Mouse (Mus musculus): Measurements from ENCODE around the gene Nectin1. TPM values are rescaled to one million over a fixed set of nuclear protein-coding genes. Genes with fewer than 3 reads are reported as not detected.

The Nectin1 gene
- polyA plus RNA-seq, 2 experiments = 1.1 to 1.2 TPM

GRCm38 (mm10) chr9:43769228-43769627 is 25.4 kb downstream of the Nectin1 start:
- Histone ChIP-seq H3K4me3 (ENCODE audit: insufficient read depth in 1 of 2, low read depth in 2 of 2, low read length in 2 of 2) (no peak overlapping the region), H3K9me3 (ENCODE audit: control insufficient read depth, low read length) (no peaks in the 10 kb centered on the region), H3K36me3 (replicated peaks; ENCODE audit: control insufficient read depth, insufficient read depth, low read depth) (no peaks in the 10 kb centered on the region), H3K4me1 (replicated peaks; ENCODE audit: control insufficient read depth in 2 of 2, insufficient read depth in 2 of 2, low read length in 1 of 2) (no peaks in the 10 kb centered on the region), H3K9ac (replicated peaks) (no peak overlapping the region), H3K27ac (no peak overlapping the region), H3K4me2 (ENCODE audit: low read depth) (no peak overlapping the region), H3K27me3 (ENCODE audit: control insufficient read depth, insufficient read depth, low read length) (no peaks in the 10 kb centered on the region)
- no peak for ATAC-seq (ENCODE audit: insufficient read depth)
- no peak for TF ChIP-seq CTCF (IDR thresholded peaks at IDR 0.05; ENCODE audit: low read depth)
- TF ChIP-seq EP300 (IDR thresholded peaks at IDR 0.05; ENCODE audit: low read depth) = no peak
- no peak for DNase-seq (ENCODE audit: low read depth in 3 of 3, low spot score in 3 of 3)
- 66% methylated on average over 7 of the region's 7 CpGs for WGBS (ENCODE audit: insufficient replicate concordance)

GRCm38 (mm10) chr9:43769940-43770339 is 26.2 kb downstream of the Nectin1 start:
- H3K27me3 ChIP-seq (ENCODE audit: control insufficient read depth, insufficient read depth, low read length) = no peaks in the 10 kb centered on the region
- no peak for TF ChIP-seq EP300 (IDR thresholded peaks at IDR 0.05; ENCODE audit: low read depth)
- TF ChIP-seq CTCF (IDR thresholded peaks at IDR 0.05; ENCODE audit: low read depth) = no peak
- H3K36me3 ChIP-seq (replicated peaks; ENCODE audit: control insufficient read depth, insufficient read depth, low read depth) = no peaks in the 10 kb centered on the region
- ATAC-seq (ENCODE audit: insufficient read depth) (no peak), DNase-seq (ENCODE audit: low read depth in 3 of 3, low spot score in 3 of 3) (no peak)
- no peak overlapping the region for H3K9ac ChIP-seq (replicated peaks)
- H3K4me3 ChIP-seq (ENCODE audit: insufficient read depth in 1 of 2, low read depth in 2 of 2, low read length in 2 of 2) = no peak overlapping the region
- WGBS (ENCODE audit: insufficient replicate concordance) = 46% methylated on average over 4 of the region's 4 CpGs
- H3K4me1 ChIP-seq (replicated peaks; ENCODE audit: control insufficient read depth in 2 of 2, insufficient read depth in 2 of 2, low read length in 1 of 2) = no peaks in the 10 kb centered on the region
- no peak overlapping the region for H3K27ac ChIP-seq
- no peaks in the 10 kb centered on the region for H3K9me3 ChIP-seq (ENCODE audit: control insufficient read depth, low read length)
- no peak overlapping the region for H3K4me2 ChIP-seq (ENCODE audit: low read depth)

- TF ChIP-seq CTCF (IDR thresholded peaks at IDR 0.05; ENCODE audit: low read depth) (no peak), EP300 (IDR thresholded peaks at IDR 0.05; ENCODE audit: low read depth) (no peak)
- Histone ChIP-seq H3K27ac (no peak overlapping the region), H3K9me3 (ENCODE audit: control insufficient read depth, low read length) (no peaks in the 10 kb centered on the region), H3K4me2 (ENCODE audit: low read depth) (no peak overlapping the region), H3K36me3 (replicated peaks; ENCODE audit: control insufficient read depth, insufficient read depth, low read depth) (no peaks in the 10 kb centered on the region), H3K27me3 (ENCODE audit: control insufficient read depth, insufficient read depth, low read length) (no peaks in the 10 kb centered on the region), H3K9ac (replicated peaks) (no peak overlapping the region), H3K4me1 (replicated peaks; ENCODE audit: control insufficient read depth in 2 of 2, insufficient read depth in 2 of 2, low read length in 1 of 2) (peaks cover 0 to 1% of the 10 kb centered on the region in 2 experiments; a peak in 1 of 4 replicates), H3K4me3 (ENCODE audit: insufficient read depth in 1 of 2, low read depth in 2 of 2, low read length in 2 of 2) (no peak overlapping the region)
- ATAC-seq (ENCODE audit: insufficient read depth) (no peak), DNase-seq (ENCODE audit: low read depth in 3 of 3, low spot score in 3 of 3) (no peak)
- 43% methylated on average over 1 of the region's 1 CpGs for WGBS (ENCODE audit: insufficient replicate concordance)
Observed at GRCm38 (mm10) chr9:43771041-43771440, 27.3 kb downstream of the Nectin1 start.

- H3K4me3 ChIP-seq (ENCODE audit: insufficient read depth in 1 of 2, low read depth in 2 of 2, low read length in 2 of 2) = no peak overlapping the region
- ATAC-seq (ENCODE audit: insufficient read depth) = no peak
- H3K9me3 ChIP-seq (ENCODE audit: control insufficient read depth, low read length) = no peaks in the 10 kb centered on the region
- no peaks in the 10 kb centered on the region for H3K27me3 ChIP-seq (ENCODE audit: control insufficient read depth, insufficient read depth, low read length)
- H3K27ac ChIP-seq = no peak overlapping the region
- H3K4me1 ChIP-seq (replicated peaks; ENCODE audit: control insufficient read depth in 2 of 2, insufficient read depth in 2 of 2, low read length in 1 of 2) = peaks cover 0 to 1% of the 10 kb centered on the region in 2 experiments; a peak in 1 of 4 replicates
- H3K4me2 ChIP-seq (ENCODE audit: low read depth) = no peak overlapping the region
- no peaks in the 10 kb centered on the region for H3K36me3 ChIP-seq (replicated peaks; ENCODE audit: control insufficient read depth, insufficient read depth, low read depth)
- TF ChIP-seq CTCF (IDR thresholded peaks at IDR 0.05; ENCODE audit: low read depth) (no peak), EP300 (IDR thresholded peaks at IDR 0.05; ENCODE audit: low read depth) (no peak)
- WGBS (ENCODE audit: insufficient replicate concordance) = 49% methylated on average over 6 of the region's 6 CpGs
- DNase-seq (ENCODE audit: low read depth in 3 of 3, low spot score in 3 of 3) = no peak
- no peak overlapping the region for H3K9ac ChIP-seq (replicated peaks)
Observed at GRCm38 (mm10) chr9:43772460-43772859, 28.7 kb downstream of the Nectin1 start.

GRCm38 (mm10) chr9:43773521-43773920 is 29.7 kb downstream of the Nectin1 start:
- H3K4me2 ChIP-seq (ENCODE audit: low read depth) = no peak overlapping the region
- H3K36me3 ChIP-seq (replicated peaks; ENCODE audit: control insufficient read depth, insufficient read depth, low read depth) = no peaks in the 10 kb centered on the region
- peaks cover 0 to 1% of the 10 kb centered on the region in 2 experiments; a peak in 1 of 4 replicates for H3K4me1 ChIP-seq (replicated peaks; ENCODE audit: control insufficient read depth in 2 of 2, insufficient read depth in 2 of 2, low read length in 1 of 2)
- 49% methylated on average over 2 of the region's 2 CpGs for WGBS (ENCODE audit: insufficient replicate concordance)
- no peaks in the 10 kb centered on the region for H3K9me3 ChIP-seq (ENCODE audit: control insufficient read depth, low read length)
- TF ChIP-seq EP300 (IDR thresholded peaks at IDR 0.05; ENCODE audit: low read depth) (no peak), CTCF (IDR thresholded peaks at IDR 0.05; ENCODE audit: low read depth) (no peak)
- H3K27me3 ChIP-seq (ENCODE audit: control insufficient read depth, insufficient read depth, low read length) = no peaks in the 10 kb centered on the region
- H3K27ac ChIP-seq = no peak overlapping the region
- DNase-seq (ENCODE audit: low read depth in 3 of 3, low spot score in 3 of 3) = no peak
- no peak for ATAC-seq (ENCODE audit: insufficient read depth)
- H3K9ac ChIP-seq (replicated peaks) = no peak overlapping the region
- H3K4me3 ChIP-seq (ENCODE audit: insufficient read depth in 1 of 2, low read depth in 2 of 2, low read length in 2 of 2) = no peak overlapping the region

Measured in liver, embryonic 14.5 days (tissue).